Mouse (Mus musculus) liver, embryonic 13.5 days (tissue): ENCODE results near the gene Wdr5. TPM values are rescaled to one million over a fixed set of nuclear protein-coding genes. Genes with fewer than 3 reads are reported as not detected.

ENCODE experiments used
- ATAC-seq: fragments of 200-750 bp; cut with Nextera tagmentation; 2 replicates; pipeline ENCODE4 v1.8.0; 2017; ENCODE audit warnings: low read depth, mild to moderate bottlenecking, moderate number of reproducible peaks, moderate library complexity
- DNase-seq: peaks from one replicate; pipeline ENCODE4 v3.0.0; 2022
- H3K27ac ChIP-seq: fragments of 300-500 bp; sonication (generic); 2 replicates; pipeline ENCODE4 v1.5.1; 2015; ENCODE audit warnings: moderate library complexity, mild to moderate bottlenecking, inconsistent platforms
- H3K27me3 ChIP-seq: fragments of 300-500 bp; sonication (generic); 2 replicates; pipeline ENCODE4 v1.6.1; 2015; ENCODE audit warnings: mild to moderate bottlenecking, inconsistent platforms
- H3K36me3 ChIP-seq: fragments of 300-500 bp; sonication (generic); 2 replicates; pipeline ENCODE4 v1.6.1; 2015; ENCODE audit warnings: mild to moderate bottlenecking, inconsistent platforms
- H3K4me1 ChIP-seq: fragments of 300-500 bp; sonication (generic); replicated peaks from 2 replicates; pipeline ENCODE4 v1.6.1; 2015; ENCODE audit warnings: inconsistent platforms
- H3K4me2 ChIP-seq: fragments of 300-500 bp; sonication (generic); 2 replicates; pipeline ENCODE4 v1.6.1; 2015; ENCODE audit warnings: inconsistent platforms, mild to moderate bottlenecking, moderate library complexity
- H3K4me3 ChIP-seq: fragments of 300-500 bp; sonication (generic); replicated peaks from 2 replicates; pipeline ENCODE4 v1.5.1; 2015; ENCODE audit warnings: mild to moderate bottlenecking, inconsistent platforms
- H3K9ac ChIP-seq: fragments of 300-500 bp; sonication (generic); 2 replicates; pipeline ENCODE4 v1.6.1; 2015; ENCODE audit warnings: mild to moderate bottlenecking, inconsistent platforms
- H3K9me3 ChIP-seq: fragments of 300-500 bp; sonication (generic); replicated peaks from 2 replicates; pipeline ENCODE4 v1.6.1; 2016; ENCODE audit warnings: inconsistent platforms
- WGBS: fragments of 180-500 bp; shearing (Covaris S2); methylation state at CpG from one replicate; pipeline ENCODE4 v1.1.7; 2015; ENCODE audit not compliant: insufficient replicate concordance; 5-methylcytosine and 5-hydroxymethylcytosine counted together
- polyA plus RNA-seq: library from polyadenylated mRNA; unstranded; fragments of >200 nt; fragmentation: Nextera tagmentation; extraction: Ambion mirVana; gene quantifications from 2 replicates; pipeline ENCODE4 v1.2.1, GENCODE M21; 2015

The Wdr5 gene
- polyA plus RNA-seq: 32.1 and 35.9 TPM in 2 replicates

GRCm38 (mm10) chr2:27514639-27515328 lies at the start of gene Wdr5:
Wdr5 (plus strand) TSS chr2:27515157.
- DNase-seq (peak; percentile 93), ATAC-seq (peak; percentile 88)
- H3K27me3 ChIP-seq: no peaks in the 10 kb centered on the region
- peak within 1 kb of the TSS; percentile 93 for H3K4me3 ChIP-seq
- H3K36me3 ChIP-seq: peaks cover 19% of the 10 kb centered on the region
- peak within 1 kb of the TSS; percentile 82 for H3K27ac ChIP-seq
- peak within 1 kb of the TSS; percentile 96 for H3K9ac ChIP-seq
- peaks cover 42% of the 10 kb centered on the region for H3K4me1 ChIP-seq
- WGBS: under 1% methylated on average over 57 of the region's 57 CpGs
- H3K9me3 ChIP-seq: no peaks in the 10 kb centered on the region; the same call in 1 of the 2 replicates
- peak within 1 kb of the TSS; percentile 97 for H3K4me2 ChIP-seq

GRCm38 (mm10) chr2:27469292-27469990 lies 45.5 kb upstream of the Wdr5 start:
- Histone ChIP-seq H3K4me2 (peak overlapping the region; percentile 87), H3K27ac (peak overlapping the region; percentile 92), H3K9ac (peak overlapping the region; percentile 90), H3K4me1 (peaks cover 84% of the 10 kb centered on the region), H3K27me3 (no peaks in the 10 kb centered on the region), H3K36me3 (peaks cover 65% of the 10 kb centered on the region), H3K9me3 (no peaks in the 10 kb centered on the region), H3K4me3 (0 out of 2 replicates have a peak overlapping the region, but pooled peaks have one; percentile 1)
- ATAC-seq (no peak), DNase-seq (no peak)
- WGBS: 54% methylated on average over 4 of the region's 4 CpGs

- DNase-seq: no peak
- H3K36me3 ChIP-seq: peaks cover 59% of the 10 kb centered on the region
- peak overlapping the region; percentile 87 for H3K4me2 ChIP-seq
These were observed 45.0 kb upstream of the Wdr5 start for GRCm38 (mm10) chr2:27469991-27470355.

GRCm38 (mm10) chr2:27470535-27470934 lies 44.4 kb upstream of the Wdr5 start:
- no peaks in the 10 kb centered on the region for H3K27me3 ChIP-seq
- H3K4me3 ChIP-seq: 0 out of 2 replicates have a peak overlapping the region, but pooled peaks have one; percentile 11
- DNase-seq: peak; percentile 40
- 14% methylated on average over 2 of the region's 2 CpGs for WGBS
- H3K27ac ChIP-seq: peak overlapping the region; percentile 92
- H3K9me3 ChIP-seq: no peaks in the 10 kb centered on the region
- H3K9ac ChIP-seq: peak overlapping the region; percentile 90
- peaks cover 87% of the 10 kb centered on the region for H3K4me1 ChIP-seq
- peaks cover 54% of the 10 kb centered on the region for H3K36me3 ChIP-seq
- ATAC-seq: peak; percentile 71
- H3K4me2 ChIP-seq: peak overlapping the region; percentile 87

More at GRCm38 (mm10) chr2:27469991-27470355, 45.0 kb upstream of the Wdr5 start:
- 51% methylated on average over 3 of the region's 3 CpGs for WGBS
- Histone ChIP-seq H3K4me3 (0 out of 2 replicates have a peak overlapping the region, but pooled peaks have one; percentile 1), H3K9me3 (no peaks in the 10 kb centered on the region), H3K27ac (peak overlapping the region; percentile 92), H3K4me1 (peaks cover 87% of the 10 kb centered on the region), H3K9ac (peak overlapping the region; percentile 90), H3K27me3 (no peaks in the 10 kb centered on the region)
- no peak for ATAC-seq

GRCm38 (mm10) chr2:27471170-27471584 lies 43.8 kb upstream of the Wdr5 start:
- Histone ChIP-seq H3K36me3 (peaks cover 48% of the 10 kb centered on the region), H3K9me3 (no peaks in the 10 kb centered on the region), H3K27me3 (no peaks in the 10 kb centered on the region), H3K4me2 (peak overlapping the region; percentile 87), H3K9ac (peak overlapping the region; percentile 90), H3K4me3 (0 out of 2 replicates have a peak overlapping the region, but pooled peaks have one; percentile 11), H3K27ac (peak overlapping the region; percentile 92), H3K4me1 (peaks cover 87% of the 10 kb centered on the region)
- ATAC-seq (no peak), DNase-seq (no peak)

GRCm38 (mm10) chr2:27473061-27473765 lies 41.7 kb upstream of the Wdr5 start:
- H3K4me3 ChIP-seq: peak overlapping the region; percentile 94
- H3K9ac ChIP-seq: peak overlapping the region; percentile 90
- no peaks in the 10 kb centered on the region for H3K27me3 ChIP-seq
- H3K27ac ChIP-seq: peak overlapping the region; percentile 92
- peaks cover 34% of the 10 kb centered on the region for H3K36me3 ChIP-seq
- no peak for ATAC-seq
- 56% methylated on average over 7 of the region's 7 CpGs for WGBS
- H3K9me3 ChIP-seq: no peaks in the 10 kb centered on the region
- no peak for DNase-seq
- peaks cover 79% of the 10 kb centered on the region for H3K4me1 ChIP-seq
- H3K4me2 ChIP-seq: peak overlapping the region; percentile 87

GRCm38 (mm10) chr2:27473911-27474310 lies 41.0 kb upstream of the Wdr5 start:
- Histone ChIP-seq H3K27me3 (no peaks in the 10 kb centered on the region), H3K27ac (peak overlapping the region; percentile 89; the same call in 1 of the 2 replicates), H3K9me3 (no peaks in the 10 kb centered on the region), H3K4me1 (peaks cover 72% of the 10 kb centered on the region), H3K36me3 (peaks cover 27% of the 10 kb centered on the region), H3K4me3 (peak overlapping the region; percentile 94), H3K4me2 (peak overlapping the region; percentile 87), H3K9ac (peak overlapping the region; percentile 90)
- no peak for ATAC-seq
- no peak for DNase-seq
- WGBS: 31% methylated on average over 4 of the region's 4 CpGs

GRCm38 (mm10) chr2:27474621-27475484 lies 40.1 kb upstream of the Wdr5 start:
- peak; percentile 33 for DNase-seq
- under 1% methylated on average over 84 of the region's 84 CpGs for WGBS
- Histone ChIP-seq H3K36me3 (peaks cover 20% of the 10 kb centered on the region), H3K4me1 (peaks cover 67% of the 10 kb centered on the region), H3K4me3 (peak overlapping the region; percentile 94), H3K9ac (peak overlapping the region; percentile 90), H3K9me3 (no peaks in the 10 kb centered on the region), H3K27me3 (no peaks in the 10 kb centered on the region), H3K4me2 (peak overlapping the region; percentile 87), H3K27ac (peak overlapping the region; percentile 89)
- ATAC-seq: peak; percentile 13

- under 1% methylated on average over 91 of the region's 96 CpGs for WGBS
- Histone ChIP-seq H3K4me1 (peaks cover 65% of the 10 kb centered on the region), H3K9ac (peak overlapping the region; percentile 90), H3K36me3 (peaks cover 20% of the 10 kb centered on the region), H3K27me3 (no peaks in the 10 kb centered on the region), H3K27ac (peak overlapping the region; percentile 93), H3K4me3 (peak overlapping the region; percentile 94), H3K4me2 (peak overlapping the region; percentile 87), H3K9me3 (no peaks in the 10 kb centered on the region)
- ATAC-seq (peak; percentile 95), DNase-seq (peak; percentile 86)
These were observed 39.3 kb upstream of the Wdr5 start for GRCm38 (mm10) chr2:27475495-27476302.
